Mouse (Mus musculus) urinary bladder, adult 2 months (tissue): Measurements from ENCODE around the gene Nanos2. TPM values are rescaled to one million over a fixed set of nuclear protein-coding genes. Genes with fewer than 3 reads are reported as not detected.
A peak's percentile ranks its signal among the peaks of the same experiment; 100 is the strongest.

Source experiments
- DNase-seq: peaks from one replicate; pipeline ENCODE4 v3.0.0; 2022; ENCODE audit warnings: low spot score
- polyA plus RNA-seq: library from polyadenylated mRNA; depleted of rRNA; stranded (reverse); fragments of >200 nt; gene quantifications from 2 replicates; pipeline ENCODE4 v1.2.3, GENCODE M21; 2012; rRNA removed

The Nanos2 gene
- polyA plus RNA-seq, 1 experiment = not detected

DNA sequence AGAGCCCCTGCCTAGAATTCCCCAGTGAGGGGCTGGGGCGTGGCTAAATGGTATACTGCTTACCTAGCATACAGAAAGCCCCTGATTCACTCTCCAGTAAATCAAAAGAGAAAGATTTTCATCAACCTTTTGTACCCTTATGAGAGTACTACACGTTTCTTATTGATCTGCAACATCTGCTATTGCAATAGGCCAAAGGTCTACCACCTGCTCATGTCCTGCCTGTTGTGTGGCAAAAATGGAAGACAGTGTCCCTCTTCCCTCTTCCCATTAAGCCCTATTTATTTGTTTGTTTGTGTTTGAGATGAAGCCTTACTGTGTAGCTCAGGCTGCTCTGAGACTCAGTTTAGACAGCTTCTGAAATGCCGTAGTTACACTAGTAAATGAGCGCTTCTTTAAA, 28.8 kb downstream of the Nanos2 start:
- no peak for DNase-seq

DNA sequence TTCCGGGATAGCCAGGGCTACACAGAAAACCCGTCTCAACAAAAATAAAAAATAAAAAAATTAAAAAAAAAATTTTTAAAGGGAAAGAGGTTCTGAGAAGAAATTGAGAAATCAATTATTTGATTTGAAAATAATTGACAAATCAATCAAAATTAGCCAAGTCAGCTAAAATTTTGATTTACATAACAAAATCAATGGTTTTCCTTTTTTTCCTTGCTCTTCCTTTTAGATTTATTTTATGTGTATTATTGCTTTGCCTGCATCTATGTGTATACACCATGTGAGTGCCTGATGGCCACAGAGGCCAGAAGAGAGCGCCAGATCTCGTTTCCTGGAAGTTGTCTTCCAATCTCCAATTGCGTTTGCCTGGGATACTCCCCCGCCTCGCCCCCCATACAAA, 30.7 kb downstream of the Nanos2 start:
- no peak for DNase-seq

DNA sequence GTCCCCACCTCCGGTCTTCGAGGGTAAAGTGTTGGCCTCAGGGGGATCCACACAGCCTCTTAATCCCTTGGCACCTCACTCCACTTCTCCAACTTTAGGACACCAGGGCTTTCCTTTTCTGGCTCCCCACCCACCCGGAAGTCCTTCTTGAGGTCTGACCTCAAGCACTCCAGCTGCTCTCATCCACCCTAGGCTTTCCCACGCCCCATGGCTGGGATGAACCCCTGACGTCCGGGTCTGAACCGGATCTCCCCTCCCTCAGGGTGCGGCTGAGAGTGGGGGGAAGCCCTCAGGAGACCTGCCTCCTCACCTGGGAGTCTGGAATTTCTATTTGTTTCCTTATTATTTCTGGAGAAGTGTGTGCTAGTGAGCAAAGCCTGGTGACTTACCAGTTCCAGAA, 33.8 kb downstream of the Nanos2 start:
- no peak for DNase-seq

DNA sequence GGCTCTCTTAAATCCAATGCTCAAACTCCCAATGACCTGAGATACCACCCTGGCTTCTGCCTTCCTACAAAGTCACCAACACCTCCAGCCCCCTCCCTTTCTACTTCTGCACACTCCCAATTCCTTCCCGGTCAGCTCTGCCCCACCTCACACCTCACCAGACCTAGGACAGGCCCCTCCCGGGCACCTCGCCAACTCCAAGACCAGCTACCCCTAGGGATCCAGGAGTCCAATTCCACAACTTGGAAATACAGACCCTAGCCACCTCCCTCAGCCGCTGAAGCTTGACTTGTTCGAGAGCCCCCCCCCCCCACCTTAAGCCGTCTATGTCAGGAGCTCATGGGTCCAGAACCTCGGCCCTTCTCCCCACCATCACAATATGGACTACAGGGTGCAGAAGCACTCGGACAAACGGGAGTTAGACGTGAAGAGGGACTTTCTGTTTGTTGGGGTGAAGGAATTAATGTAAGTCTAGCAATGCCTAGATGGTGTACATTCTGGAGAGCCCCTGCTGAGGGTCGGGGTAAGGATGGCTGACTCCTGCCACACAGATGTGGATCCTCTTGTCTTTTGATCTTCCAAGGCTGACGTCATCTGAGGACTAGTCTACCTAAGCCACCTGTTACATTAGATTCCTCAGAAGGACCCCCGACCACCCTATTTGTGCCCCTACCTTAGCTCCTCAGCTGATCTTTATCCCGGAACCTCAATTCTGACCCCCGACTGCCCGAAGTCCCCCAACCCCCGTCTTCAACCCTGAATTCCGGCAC, 35.2 kb downstream of the Nanos2 start:
- no peak for DNase-seq

DNA sequence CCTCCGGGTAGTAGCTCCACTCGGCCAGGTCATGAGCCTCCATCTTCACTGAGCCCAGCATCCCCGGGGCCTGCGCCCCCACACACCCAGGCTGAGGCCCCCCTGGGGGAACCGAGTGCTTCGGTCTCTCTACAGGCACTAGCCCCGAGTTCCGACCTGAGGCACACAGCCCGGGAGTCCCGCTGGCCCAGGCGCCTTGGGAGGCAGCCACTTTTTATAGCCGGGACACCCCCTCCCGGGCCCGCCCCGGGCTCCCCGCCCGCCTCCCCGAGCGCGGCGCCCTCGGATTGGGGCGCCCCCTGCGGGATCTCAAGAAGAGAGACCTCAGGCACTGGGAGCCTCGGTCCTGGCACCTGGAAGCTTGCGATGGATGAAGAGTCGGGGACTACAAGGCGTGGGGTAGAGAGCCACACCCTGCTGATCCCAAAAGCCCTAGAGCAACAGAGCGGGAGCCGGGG, 36.2 kb downstream of the Nanos2 start, which contains the start of gene Foxa3:
Foxa3 (minus strand) TSS at position 182 of the 458 bp plus-strand sequence.
- DNase-seq = peak; percentile 41

DNA sequence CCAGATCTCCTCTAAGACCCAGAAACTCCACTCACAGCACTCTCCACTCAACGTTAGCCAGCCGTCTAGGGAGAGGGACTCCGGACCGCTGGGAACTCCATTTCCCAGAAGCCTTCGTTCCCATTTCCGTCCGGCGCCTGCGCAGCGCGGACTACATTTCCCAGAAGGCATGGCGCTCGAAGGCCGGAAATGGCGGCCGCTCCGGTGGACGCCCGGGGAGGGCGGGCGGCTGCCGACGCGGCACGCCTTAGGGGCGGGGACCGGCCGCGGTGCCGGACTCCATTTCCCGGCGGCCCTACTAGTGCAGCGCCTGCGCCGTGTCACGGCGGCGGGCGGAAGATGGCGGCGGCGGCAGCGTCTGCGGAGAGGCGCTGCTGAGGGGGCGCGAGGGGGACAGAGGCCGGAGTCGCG, 36.9 kb downstream of the Nanos2 start, which contains the start of gene Sympk:
Sympk (plus strand) TSS at position 282 of the 411 bp plus-strand sequence.
- DNase-seq = peak; percentile 82

DNA sequence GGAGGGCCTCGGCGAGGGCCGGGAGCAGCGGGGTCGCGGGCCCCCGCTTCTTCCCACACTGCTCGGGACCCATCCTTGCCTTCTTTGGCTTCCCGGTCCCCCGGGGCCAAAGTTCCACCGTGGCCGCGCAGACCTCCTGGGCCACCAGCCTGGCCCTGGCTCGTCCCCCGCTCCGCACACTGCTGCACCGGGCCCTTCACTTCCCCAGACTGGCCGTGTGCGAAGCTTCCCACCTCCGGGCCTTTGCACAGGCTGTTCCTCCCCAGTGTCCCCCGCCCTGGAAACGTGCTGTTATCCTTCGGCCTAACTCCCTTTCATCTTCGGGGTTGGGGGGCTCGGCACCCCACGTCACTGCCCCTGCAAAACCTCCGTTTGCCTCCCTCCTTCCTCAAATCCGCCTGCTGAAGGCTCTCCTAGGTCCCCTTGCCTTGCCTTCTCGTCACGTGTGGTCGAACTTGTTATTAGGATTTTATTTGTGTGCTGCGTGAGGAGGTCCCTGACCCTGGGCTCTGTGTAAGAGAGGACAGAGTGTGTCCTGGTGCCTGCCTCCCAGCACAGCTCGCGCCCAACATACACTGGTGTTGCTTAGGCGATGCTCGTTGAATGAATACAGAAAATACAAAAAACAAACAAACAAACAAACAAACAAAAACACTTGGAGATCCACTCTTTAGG, 37.5 kb downstream of the Nanos2 start:
- DNase-seq = peak; percentile 52

DNA sequence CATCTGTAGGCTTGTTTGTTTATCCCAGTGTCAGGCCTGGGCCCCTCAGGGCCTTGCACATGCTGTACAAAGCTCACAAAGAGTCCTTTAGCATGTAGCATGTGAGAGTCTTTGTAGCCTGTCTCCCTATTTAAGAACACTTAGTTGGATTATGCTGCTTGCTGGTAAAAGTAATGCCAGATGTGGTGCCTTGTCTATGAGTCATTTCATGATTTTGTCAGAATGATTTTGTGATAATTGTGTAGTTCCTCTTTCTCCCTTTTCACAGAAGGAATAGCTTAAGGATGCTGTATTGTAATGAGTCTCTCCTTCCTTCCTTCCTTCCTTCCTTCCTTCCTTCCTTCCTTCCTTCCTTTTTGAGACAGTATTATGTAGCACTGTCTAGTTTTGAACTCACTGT, 40.9 kb downstream of the Nanos2 start:
- DNase-seq = no peak

DNA sequence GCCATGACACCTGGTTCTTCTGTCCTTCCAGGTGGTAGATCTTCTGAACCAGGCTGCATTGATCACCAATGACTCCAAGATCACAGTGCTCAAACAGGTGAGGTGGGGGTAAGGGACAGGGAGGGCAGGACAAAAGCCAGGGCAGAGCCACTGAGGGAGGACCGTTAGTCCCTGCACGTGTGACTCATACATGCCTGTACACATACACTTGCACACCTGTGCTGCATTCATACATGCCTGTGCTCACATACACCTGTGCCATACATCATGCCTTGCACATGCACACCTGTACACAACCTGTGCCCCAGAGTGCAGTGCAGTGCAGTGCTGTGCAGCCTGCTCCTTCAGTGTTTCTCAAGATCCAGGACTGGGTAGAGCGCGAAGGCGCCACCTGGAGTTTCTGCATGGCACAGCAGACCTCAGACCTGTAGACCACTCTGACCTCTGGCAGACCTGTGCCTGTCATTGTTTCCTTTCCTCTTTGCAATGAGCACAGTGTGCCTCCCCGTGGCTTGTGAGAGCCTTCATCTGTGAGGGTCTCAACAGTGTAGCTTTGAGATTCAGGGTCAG, 42.0 kb downstream of the Nanos2 start:
- no peak for DNase-seq

DNA sequence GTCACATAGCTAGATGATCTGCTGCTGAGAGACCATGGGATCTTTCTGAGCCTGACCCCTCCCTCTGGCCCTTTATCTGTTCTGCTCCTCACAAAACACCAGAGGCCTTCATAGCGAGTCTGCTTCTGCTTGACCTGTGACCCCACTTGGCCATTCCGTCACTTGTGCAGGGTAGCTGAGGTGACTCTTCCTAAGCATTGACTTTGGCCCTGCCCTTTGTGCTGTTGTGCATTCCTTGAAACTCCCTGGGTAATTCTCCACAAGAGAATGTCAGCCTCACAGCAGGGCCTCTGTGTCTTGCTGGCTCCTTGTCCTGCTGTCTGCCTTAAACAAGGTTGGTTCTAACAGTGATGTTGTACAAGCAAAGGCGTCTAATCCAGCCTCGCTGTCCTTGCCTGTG, 44.4 kb downstream of the Nanos2 start:
- no peak for DNase-seq

Other genes starting within 250 kb of the Nanos2 start
- not detected in 2 replicates for gene Psg19, start 188.9 kb upstream of the Nanos2 start, polyA plus RNA-seq
- 0.37 and 0.59 TPM in 2 replicates for gene Psg17, start 165.8 kb upstream of the Nanos2 start, polyA plus RNA-seq
- gene Mill2, start 147.4 kb upstream of the Nanos2 start, polyA plus RNA-seq = 27.2 and 31.4 TPM in 2 replicates
- 3.3 and 3.5 TPM in 2 replicates for gene Pglyrp1, start 116.1 kb upstream of the Nanos2 start, polyA plus RNA-seq
- 26.9 and 31.4 TPM in 2 replicates for gene Ccdc61, start 77.0 kb upstream of the Nanos2 start, polyA plus RNA-seq
- gene Nova2, start 61.5 kb upstream of the Nanos2 start, polyA plus RNA-seq = 0.48 and 1.0 TPM in 2 replicates
- gene Mypop, start 3.8 kb downstream of the Nanos2 start, polyA plus RNA-seq = 7.5 and 9.5 TPM in 2 replicates
- 15.8 and 20.3 TPM in 2 replicates for gene Irf2bp1, start 16.6 kb downstream of the Nanos2 start, polyA plus RNA-seq
- 0.04 TPM in 1 of 2 replicates, not detected in the other for gene Foxa3, start 36.1 kb downstream of the Nanos2 start, polyA plus RNA-seq
- 35.0 and 43.7 TPM in 2 replicates for gene Sympk, start 37.0 kb downstream of the Nanos2 start, polyA plus RNA-seq
- gene Rsph6a, start 67.3 kb downstream of the Nanos2 start, polyA plus RNA-seq = 0.03 TPM in 1 of 2 replicates, not detected in the other
- 44.9 and 46.4 TPM in 2 replicates for gene Dmwd, start 88.8 kb downstream of the Nanos2 start, polyA plus RNA-seq
- gene Dmpk, start 96.4 kb downstream of the Nanos2 start, polyA plus RNA-seq = 525 and 848 TPM in 2 replicates
- 59.1 and 60.2 TPM in 2 replicates for gene Six5, start 107.2 kb downstream of the Nanos2 start, polyA plus RNA-seq
- 0.13 and 0.40 TPM in 2 replicates for gene Gm4969, start 131.0 kb downstream of the Nanos2 start, polyA plus RNA-seq
- 7.2 and 7.7 TPM in 2 replicates for gene Fbxo46, start 132.5 kb downstream of the Nanos2 start, polyA plus RNA-seq
- gene Qpctl, start 161.9 kb downstream of the Nanos2 start, polyA plus RNA-seq = 11.1 and 13.1 TPM in 2 replicates
- gene Snrpd2, start 162.3 kb downstream of the Nanos2 start, polyA plus RNA-seq = 122 and 124 TPM in 2 replicates
- 0.09 and 0.28 TPM in 2 replicates for gene Gipr, start 178.7 kb downstream of the Nanos2 start, polyA plus RNA-seq
- gene Eml2, start 189.0 kb downstream of the Nanos2 start, polyA plus RNA-seq = 58.3 and 61.8 TPM in 2 replicates
- 13.5 and 14.3 TPM in 2 replicates for gene Gpr4, start 225.1 kb downstream of the Nanos2 start, polyA plus RNA-seq
- 18.1 and 19.4 TPM in 2 replicates for gene Opa3, start 240.9 kb downstream of the Nanos2 start, polyA plus RNA-seq